Mouse (Mus musculus): Measurements from ENCODE around the gene Agpat2.

Gene Agpat2

DNA sequence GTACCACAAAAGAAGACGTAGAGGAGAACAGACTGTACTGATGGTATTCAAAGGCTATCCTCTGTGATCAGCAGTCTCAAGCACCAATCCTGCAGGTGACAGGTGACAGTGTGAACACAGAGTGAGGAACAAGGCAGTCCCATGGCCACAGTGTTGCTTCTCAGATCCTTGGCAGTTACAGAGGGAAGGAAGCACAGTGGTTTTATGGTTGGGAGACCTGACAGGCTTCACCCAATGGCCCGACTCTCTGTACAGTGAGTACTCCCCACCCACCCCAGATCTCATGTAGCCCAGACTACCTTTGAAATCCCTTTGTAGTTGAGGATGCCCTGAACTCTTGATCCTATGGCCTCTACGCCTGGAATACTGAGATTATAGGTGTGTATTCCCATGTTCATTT, 21.2 kb upstream of the Agpat2 start:
- DNase-seq, result no peak

DNA sequence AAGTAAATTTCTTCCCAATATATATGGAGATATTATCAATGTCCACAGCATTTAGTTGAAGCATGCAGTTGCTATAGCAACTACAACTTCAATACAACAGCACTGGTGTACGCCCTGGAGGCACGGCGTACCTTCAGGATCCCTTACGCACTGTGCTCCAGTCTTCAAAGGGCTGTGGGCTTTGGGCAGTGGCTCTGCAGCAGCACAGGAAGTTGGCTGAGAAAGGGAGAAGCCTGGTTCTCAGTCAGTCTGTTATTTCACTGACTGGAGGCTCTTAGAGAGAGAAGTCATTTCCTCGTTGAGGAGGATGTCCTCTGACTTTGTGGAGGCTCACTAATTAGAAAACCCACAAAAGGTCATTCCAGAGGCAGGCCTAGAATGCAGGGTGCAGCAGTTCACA, 18.8 kb upstream of the Agpat2 start:
- DNase-seq, result no peak

DNA sequence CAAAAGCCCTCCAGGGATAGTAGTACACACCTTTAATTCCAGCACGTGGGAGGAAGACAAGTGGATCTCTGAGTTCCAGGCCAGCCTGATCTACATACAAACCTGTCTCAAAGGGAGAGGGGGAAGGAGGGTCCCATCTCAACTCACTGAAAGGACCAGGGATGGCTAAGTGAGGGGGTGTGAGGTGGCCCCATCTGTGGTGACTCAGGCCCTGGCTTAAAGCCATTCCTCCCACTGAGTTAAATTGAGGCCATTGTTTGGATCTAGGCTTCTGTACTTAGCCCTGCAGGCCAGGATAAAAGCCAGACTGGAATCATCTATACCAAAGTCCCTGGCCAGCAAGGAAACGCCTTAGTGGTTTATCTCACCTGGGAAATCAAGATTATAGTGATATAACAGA, 17.0 kb upstream of the Agpat2 start:
- peak in 1 of 2 experiments; percentile 19 for DNase-seq

DNA sequence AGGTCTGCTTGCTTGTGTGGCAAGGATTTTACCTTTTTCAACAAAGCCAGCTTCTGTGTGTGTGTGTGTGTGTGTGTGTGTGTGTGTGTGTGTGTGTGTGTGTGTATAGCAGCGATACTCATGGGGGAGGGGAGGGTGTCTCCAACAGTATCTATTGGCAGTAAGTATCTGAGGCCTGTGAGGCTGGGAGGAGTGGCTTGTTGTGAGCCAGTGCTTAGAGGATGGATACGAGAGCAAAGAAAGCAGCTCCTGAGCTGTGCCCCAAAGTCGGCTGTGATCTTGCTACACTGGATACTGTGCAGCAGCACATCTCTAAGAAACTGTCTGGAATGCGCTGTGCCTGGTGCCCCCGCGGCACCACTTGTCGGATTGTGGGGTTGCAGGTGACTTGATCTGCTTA, 13.7 kb upstream of the Agpat2 start:
- no peak for DNase-seq

DNA sequence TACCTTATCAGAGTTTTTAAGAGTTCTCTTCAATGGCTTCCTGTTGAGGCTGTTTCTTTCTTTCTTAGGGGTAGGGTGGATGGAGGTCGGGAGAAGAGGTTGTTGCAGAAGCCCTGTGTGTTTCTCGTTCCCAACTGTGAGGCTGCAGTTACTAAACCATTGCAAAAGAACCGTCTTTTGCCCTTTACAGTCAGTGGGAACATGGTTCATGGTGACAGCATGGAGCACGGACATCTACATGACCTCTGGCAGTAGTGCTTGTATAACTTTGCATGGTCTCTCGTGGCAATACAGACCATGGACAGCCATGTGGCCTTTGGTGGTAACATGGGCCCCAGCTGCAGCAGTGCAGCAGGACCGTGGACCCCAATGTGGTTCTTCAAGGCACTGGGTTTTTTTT, 13.1 kb upstream of the Agpat2 start:
- no peak for DNase-seq

DNA sequence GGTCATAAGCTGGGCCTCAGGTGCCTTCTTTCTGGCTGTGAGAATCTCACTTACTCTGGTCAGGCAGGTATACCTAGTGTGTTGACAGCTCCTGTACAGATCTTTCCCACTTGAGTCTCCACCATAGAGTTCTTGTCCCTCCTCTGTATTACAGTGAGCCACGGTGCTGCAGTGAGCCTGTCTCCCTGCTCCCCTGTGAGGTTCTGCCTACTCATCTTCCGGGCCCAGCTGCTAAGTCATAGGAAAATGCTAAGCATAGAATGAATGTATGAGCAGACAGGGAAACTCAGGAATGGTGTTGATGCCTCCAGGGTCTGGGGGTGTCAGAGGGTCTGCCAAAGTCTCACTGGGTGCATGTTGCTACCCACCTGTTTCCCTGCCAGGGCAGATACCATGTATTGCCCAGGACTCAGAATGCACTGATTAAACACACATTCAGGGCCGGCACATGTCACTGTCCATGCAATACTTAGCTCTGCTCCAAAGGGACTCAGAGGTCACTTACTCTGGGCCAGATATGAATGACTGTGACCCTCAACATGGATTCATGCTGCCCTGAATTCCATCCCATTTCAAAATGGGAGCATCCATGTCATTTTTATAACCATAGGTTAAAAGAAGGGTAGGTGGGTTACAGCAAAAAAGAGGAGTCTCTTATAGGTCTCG, 11.4 kb upstream of the Agpat2 start:
- DNase-seq, result no peak

DNA sequence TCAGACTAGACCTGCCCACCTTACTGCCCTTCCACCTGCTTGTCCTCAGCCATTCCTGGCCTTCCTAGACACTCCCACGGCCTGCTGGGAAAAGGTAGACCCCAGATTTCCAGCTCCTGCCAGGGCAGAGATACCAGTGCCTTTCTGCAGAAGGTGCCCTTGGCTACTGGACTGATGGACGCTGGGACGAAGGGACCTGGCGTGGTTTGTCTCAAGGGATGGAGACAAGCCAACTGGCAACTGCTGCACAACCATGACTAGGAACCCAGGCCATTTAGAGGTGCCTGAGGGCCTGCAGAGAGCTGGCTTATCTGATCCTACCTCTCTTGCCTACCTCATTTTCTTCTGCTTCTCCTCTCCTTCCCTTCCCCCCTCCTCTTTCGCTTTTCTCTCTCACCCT, 10.7 kb upstream of the Agpat2 start:
- no peak for DNase-seq

DNA sequence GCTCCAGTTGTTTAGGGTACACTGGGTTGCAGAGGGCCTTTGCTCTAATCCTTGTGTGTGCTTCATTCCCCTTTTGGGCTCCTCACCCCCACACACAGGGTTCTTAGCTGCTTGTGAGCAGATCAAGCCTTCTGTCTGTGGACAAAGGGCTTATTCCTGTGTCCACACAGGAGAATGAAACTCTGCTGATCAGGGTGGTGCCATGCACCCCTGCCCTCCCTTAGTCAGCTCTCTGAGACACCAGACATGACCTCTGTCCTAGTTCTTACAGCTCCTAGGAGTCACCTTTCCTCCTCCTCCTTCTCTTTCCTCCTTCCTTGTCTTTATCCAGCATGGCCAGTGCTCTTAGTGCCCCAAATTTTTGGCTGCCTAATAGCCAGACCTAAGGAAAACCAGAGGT, 7.7 kb upstream of the Agpat2 start:
- no peak for DNase-seq

DNA sequence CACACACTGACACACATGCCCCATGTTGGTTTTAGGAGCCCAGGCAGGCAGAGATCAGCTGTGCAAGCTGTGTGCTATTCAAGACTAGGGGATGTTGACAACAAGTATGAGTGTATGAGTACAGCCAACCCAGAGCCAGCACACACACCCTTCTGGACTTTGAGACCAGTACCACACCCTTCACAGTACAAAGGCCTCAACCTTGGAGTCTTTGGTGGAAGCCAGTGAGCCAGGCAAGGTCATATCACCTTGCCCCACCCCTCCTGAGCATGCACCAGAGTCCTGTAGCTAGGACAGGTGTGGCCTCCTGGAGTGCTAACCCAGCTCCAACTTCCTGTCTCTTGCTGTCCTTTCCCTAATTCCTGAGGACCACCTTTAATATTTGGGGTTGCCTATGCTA, 6.8 kb upstream of the Agpat2 start:
- DNase-seq, result no peak

DNA sequence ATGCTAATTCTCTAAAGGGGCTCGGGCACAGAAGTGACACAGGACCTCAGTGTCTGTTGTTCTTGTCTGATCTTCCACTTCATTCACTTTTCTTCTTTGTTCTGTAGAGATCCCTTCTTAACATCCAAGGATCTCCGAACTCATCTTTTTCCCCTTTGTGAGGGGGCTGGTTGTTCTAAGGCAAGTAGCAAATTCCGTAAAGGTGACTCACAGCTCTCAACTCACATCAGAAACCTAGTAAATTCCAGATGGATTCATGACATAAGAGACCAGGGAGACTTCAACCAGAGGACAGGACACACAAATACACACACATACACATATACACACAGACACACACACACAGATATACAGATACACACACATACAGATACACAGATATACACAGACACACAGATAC, 6.3 kb upstream of the Agpat2 start:
- no peak for DNase-seq

DNA sequence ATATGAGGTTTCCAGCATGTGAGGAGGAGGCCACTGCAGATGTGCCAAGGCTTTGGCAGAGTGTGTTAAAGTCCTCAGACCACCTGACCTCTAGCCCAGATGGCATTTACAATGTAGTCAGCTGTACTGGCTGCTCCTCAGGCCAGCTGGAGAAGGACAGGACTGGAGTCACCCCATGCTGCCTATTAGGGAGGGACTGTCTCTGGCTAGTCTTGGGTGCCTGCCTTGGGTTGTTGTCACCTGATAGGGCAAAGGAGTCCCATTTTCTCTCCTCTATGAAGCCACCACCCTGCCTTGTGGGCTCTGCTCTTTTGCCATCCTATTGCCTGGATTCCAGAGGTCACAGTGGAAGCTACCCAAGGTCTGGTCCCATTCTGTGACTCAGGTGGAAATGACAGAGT, 5.0 kb upstream of the Agpat2 start:
- no peak for DNase-seq

DNA sequence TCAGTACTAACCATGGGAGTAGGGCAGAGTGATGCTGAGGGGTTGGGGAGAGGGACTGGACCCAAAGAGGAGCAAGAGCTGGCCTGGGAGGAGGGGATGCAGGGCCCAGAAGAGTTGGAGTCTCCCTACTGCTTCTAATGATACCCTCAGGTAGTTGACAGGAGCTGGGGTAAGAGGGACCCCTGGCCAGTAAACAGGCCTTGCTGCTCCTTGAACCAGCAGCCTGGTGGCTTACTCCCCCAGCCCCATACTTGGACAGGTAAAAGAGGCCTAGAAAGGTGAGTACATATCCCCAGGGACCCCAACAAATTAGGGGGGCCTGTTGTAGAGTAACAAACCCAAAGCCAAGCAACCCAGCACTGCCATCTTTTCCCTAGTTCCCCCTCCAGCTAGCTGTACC, 4.6 kb upstream of the Agpat2 start:
- DNase-seq, result no peak

DNA sequence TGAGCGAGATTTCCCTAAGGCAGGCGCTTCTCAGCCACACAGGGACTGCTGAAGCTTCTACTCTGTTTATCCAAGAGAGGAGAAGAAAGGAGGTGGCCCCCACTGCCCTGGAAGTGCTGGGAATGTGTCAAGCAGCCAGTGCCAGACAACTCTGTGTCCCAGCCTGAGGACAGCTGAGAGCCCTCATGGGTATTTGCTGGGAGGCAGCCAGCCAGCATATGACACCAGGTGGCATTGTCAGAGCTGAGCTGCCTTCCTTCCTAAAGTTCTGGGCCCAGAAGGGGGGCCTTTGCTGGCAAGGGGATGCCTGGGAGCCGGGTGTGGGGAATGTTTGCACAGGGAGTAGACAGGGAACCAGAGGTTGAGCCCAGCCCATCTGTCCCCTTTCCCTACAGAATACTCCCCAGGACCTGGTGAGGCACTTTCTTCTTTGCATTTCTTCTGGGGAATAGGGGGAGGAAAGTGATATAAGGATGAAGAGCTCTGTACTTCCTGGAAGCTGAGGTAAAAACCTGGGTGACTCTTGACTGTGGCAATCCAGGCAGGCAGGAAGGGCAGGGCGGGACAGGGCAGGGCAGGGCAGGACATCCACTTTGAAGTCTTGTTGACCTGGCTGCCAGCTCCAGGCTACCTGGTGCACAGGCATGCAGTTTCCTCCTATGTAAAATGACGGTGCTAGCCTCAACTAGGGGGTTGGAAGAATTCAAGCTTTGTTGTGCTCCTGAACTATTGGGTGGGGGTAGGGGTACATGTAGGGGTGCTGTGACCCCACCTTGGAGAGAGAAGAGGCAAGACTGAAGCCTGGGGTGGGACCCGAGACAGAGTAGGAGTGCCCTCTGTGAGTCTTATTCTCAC, 3.1 kb upstream of the Agpat2 start:
- no peak for DNase-seq

DNA sequence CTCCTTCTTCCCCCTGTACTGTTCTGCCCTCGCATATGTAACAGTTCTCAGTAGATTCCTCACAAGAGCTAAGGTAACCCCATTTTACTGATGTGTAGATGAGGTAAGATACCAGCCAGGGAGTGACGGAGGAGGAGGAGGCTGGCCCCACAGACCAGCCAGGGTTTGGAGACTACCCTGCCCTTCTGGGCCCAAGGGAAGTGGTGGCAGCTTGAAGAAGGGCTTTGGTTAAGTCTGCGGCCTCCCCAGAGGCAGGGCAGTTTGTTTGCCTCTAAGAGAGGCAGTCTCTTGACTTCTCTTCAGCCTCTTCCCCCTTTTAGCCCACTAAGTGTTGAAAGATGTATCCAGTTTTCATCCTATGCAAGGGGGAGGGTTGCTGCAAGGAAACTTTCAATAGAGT, 2.4 kb upstream of the Agpat2 start:
- no peak for DNase-seq

DNA sequence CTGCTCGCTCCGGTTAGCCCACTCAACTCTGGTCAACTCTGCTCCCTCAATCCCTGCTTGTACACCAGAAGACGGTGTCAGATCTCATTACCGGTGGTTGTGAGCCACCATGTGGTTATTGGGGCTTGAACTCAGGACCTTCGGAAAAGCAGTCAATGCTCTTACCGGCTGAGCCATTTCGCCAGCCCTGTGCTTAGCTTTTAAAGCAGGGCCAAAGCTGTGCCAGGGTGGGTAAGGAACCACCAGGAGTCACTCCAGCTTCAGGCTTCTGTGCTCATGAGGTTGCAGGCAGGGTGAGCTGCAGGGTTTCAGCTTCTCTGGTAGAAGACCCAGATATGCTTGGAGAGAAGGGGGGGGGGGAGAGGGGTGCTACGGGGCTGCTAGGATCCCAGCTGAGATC, 1.1 kb upstream of the Agpat2 start:
- DNase-seq, result no peak

DNA sequence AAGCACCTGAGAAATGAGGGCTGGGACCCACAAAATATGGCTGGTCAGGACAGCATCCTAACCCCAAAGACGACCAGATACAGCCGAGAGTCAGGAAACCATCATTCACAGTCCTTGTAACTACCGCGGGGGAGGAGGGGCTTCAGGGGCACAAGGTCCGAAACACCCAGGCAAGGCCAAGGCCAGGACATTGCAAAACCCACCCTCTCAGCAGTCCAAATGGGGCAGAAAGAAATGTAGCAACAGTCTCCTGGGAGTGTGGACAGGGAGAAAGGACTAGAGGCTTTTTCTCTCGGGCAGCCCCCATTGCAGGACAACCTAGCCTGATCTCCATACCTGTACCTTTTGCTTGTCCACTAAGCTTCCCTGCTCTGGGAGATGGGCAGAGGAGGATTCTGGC, 1.1 kb downstream of the Agpat2 start:
- no peak for DNase-seq

DNA sequence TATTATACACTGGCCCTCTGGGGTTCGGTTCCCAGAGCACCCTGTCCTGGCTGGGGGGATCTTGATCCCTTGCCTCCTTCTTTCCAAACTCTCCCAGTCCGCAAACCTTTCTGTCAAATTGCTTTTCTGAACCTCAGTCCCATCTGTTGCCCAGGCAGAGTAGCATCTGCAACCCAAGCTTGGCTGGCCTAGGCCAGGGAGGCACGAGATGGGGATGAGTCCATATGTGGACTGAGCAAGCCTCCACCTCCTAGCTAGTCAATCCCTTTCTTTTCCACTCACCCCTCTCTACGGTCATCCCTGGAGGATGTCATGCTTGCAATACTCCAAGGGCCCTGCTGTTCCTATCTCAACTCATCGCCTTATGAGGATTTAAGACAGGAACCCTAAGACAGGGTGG, 1.6 kb downstream of the Agpat2 start:
- no peak for DNase-seq

DNA sequence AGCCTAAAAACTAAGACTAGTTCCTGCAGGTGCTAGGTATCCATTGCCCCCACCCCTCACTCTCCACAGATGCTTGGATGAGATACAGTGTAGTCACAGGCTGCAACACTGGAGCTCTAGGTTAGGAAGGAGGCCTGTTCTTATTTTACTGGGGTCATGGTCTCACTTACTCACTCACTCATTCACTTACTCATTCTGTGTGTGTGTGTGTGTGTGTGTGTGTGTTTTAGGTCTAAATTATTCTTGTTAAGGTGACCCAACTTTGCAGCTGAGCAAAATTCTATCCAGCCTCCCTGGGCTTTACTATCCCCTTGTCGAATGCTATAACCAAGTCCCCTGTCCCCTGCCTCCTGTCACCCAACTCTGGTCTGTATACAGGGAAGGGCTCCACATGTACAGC, 2.6 kb downstream of the Agpat2 start:
- no peak for DNase-seq

DNA sequence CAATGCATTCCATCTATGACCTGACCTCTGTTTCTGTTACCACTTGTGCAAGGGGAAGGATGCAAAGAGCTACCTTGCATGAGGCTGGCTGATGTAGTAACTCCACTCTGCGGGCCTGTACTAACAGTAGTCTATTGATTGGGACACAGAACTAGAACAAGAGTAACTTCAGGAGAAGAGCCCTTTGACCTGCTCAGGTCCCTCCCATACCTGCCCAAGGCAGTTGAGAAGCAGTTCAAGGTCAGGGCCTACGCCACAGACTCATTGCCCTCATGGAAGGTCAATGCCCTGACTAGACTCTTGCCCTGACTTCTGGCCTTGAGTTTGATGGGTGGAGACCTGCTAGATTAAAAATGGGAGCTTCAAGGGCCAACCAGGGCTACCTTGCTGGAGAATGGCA, 3.6 kb downstream of the Agpat2 start:
- DNase-seq, result no peak

DNA sequence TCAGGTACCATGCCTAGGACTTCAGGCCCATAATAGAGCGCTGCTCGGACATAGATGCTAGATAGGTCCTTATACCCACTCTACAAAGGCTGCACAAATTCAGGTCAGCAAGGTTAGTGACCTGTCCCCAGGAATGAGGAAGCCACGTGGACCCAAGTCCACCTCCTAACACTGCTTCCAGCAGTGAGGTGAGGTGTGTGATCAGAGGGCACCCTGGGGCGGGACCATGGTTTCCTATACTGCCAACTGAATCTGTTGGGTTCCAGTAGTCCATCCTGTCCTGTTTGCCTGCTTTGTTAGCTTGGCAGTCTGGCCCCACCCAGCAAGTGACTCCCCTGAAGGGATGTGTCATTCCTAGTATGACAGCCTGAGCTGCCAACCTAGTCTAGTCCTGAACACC, 4.3 kb downstream of the Agpat2 start:
- no peak for DNase-seq

DNA sequence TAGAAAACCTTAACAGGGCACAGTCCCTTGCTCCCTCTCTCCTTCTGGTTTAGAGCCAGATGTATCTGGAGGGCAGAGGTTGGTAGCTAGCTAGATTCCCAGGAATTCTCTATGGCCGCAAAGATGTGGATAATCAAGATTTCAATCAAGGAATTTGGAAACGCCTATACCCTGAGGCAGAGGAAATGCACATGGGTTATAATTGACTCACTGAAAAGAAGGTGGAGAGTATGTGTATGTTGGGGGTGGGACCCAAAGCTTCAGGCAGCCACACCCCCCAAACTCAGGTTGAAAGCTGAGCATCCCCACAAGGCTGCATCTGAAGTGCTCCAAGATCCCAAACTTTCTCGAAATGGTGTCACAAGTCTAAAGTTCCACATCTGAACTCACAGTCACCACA, 5.8 kb downstream of the Agpat2 start:
- DNase-seq, result no peak

DNA sequence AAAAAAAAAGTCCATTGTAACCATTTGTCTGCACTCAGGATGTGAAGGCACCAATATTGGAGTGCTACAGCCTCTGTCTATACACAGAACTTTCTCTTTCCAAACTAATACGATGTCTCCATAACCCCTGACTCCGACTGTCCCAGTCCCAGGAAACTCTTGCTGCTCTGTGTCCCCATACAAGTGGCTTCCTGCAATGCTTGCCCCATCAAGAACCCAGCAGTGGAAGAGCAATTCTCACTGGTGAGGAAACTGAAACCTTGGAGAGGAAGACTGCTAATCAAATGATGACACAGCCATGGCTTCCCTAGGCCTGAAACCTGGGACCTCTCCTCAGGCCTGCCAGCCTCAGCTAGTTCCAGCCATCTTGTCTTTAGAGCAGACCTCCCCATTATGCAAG, 6.4 kb downstream of the Agpat2 start:
- no peak for DNase-seq

DNA sequence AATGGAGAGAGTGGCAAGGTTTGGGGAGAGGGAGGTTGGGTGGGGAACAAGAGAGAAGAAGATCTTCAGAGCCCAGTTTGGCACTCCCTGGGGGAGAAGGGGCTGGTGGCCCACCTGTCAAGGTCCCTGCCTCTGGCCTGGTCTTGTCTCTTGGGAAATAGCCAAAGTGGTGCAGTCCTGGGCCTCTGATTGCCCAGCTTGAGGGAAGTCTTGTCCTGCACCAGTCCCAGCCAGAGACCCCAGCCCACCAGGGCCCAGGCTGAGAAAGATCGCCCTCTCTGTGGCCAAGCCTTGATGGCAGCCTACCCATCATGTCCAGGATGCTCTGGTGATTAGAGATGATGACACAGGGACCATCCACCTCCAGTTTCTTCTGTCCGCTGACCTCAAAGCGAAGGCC, 7.3 kb downstream of the Agpat2 start:
- no peak for DNase-seq

DNA sequence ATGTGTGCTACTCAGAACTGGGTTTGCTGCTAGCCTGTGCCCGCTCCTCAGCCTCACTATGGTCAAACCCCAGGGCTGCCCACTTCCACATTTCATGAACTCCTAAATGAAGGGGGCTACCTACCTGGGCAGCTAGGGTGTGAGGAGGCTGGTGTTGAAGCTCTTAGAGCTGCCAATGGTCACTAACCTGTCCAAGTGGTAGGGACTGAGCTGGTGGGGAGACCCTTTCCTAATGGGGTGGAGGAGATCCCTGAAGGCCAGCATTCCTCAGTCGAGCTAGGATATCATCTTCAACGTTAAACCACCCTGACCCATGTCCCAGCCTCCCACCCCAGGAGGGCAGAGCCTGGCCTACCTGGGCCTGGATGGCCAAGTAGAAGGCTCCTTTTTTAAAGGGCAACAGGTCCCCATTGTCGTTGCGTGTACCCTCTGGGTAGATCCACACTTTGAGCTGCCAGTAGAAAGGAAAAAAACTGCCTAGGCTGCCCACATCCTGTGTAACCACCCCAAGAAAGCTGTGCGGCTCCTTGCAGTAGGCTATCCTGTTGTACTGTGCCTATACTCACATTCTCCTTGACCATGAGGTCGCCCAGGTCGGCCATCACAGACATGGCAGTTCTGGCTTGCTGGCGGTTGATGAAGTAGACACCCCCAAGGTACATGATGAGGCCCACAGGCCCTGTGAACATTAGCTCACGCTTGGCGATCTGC, 8.3 kb downstream of the Agpat2 start:
- no peak for DNase-seq

Measured in cerebellum, postnatal 10 days (tissue).